Mouse (Mus musculus) left cerebral cortex, adult 2 months (tissue): ENCODE measurements around the gene Hbb-bh2. TPM values are rescaled to one million over a fixed set of nuclear protein-coding genes. Genes with fewer than 3 reads are reported as not detected.
"Not testable (repeated sequence)": the region's sequence is repeated elsewhere in the genome, so short reads cannot be mapped to it uniquely, and the experiment has no call there.

Source experiments
- DNase-seq, 2 experiments: peaks; one replicate each; pipeline ENCODE4 v3.0.0; 2021 to 2022; ENCODE audit warnings: low spot score in 2 of 2, mixed read lengths in 1 of 2; ENCODE audit errors: extremely low spot score in 1 of 2
- H3K27ac ChIP-seq: fragments of 200-600 bp; 2 replicates; pipeline ENCODE4 v1.8.1; 2022
- H3K4me3 ChIP-seq: fragments of 200-600 bp; 2 replicates; pipeline ENCODE4 v1.8.1; 2022
- CTCF ChIP-seq: fragments of 200-600 bp; IDR thresholded peaks from 2 replicates; pipeline ENCODE4 v1.8.1; 2022; ENCODE audit warnings: antibody characterized with exemption, mild to moderate bottlenecking, moderate library complexity
- intact Hi-C: fragments of 180-260 bp; cut with DNase I; formaldehyde crosslinking; loops from one replicate; pipeline ENCODE4 v1.15.1; 2025
- total RNA-seq, 2 experiments: library from RNA; stranded (reverse); gene quantifications; 2 replicates each; pipeline ENCODE4 v1.2.3; 2021

Gene Hbb-bh2
- total RNA-seq, 2 experiments from 2014 or later: not detected

- intact Hi-C loops: no loop called here
- H3K4me3 ChIP-seq: no peak overlapping the region
- TF ChIP-seq CTCF: no peak
- DNase-seq: no peak
- no peak overlapping the region for H3K27ac ChIP-seq
Measured at GRCm38 (mm10) chr7:103811223-103811845, 29.0 kb downstream of the Hbb-bh2 start.

DNA sequence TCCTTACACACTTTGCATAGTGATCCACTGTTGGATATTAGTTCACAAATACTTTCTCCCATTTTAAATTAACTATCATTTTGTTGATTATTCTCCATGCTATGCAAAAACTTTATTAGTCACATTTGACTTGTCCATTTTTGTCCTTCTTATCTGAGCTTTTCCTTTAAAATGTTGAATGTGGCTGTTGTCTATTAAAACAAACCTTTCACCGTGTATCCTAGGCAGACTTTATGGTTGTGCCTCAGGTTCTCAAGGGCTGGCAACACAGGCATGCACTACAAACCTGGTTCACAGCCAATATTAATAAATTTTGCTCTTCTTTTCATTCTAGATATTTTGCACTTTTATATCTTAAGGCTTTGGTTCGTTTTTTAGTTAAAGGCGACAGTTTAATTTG, 29.6 kb downstream of the Hbb-bh2 start:
- no peak overlapping the region for H3K4me3 ChIP-seq
- DNase-seq: no peak
- no peak overlapping the region for H3K27ac ChIP-seq
- no peak for TF ChIP-seq CTCF
- intact Hi-C loops: no loop called here

GRCm38 (mm10) chr7:103810296-103810695, 30.0 kb downstream of the Hbb-bh2 start:
- no peak for TF ChIP-seq CTCF
- DNase-seq: no peak
- intact Hi-C loops: no loop called here
- Histone ChIP-seq H3K27ac (no peak overlapping the region), H3K4me3 (no peak overlapping the region)

GRCm38 (mm10) chr7:103809801-103810155, 30.5 kb downstream of the Hbb-bh2 start:
- Histone ChIP-seq H3K27ac (no peak overlapping the region), H3K4me3 (no peak overlapping the region)
- TF ChIP-seq CTCF: no peak
- no peak for DNase-seq
- intact Hi-C loops: loop anchor here (10.0 kb wide), 1 partner anchor 1115 kb away; the partner anchor contains the start of gene Olfr557

GRCm38 (mm10) chr7:103808971-103809800, 31.1 kb downstream of the Hbb-bh2 start:
- H3K27ac ChIP-seq: no peak overlapping the region
- no peak for TF ChIP-seq CTCF
- intact Hi-C loops: loop anchor here (10.0 kb wide), 1 partner anchor 1114 kb away; the partner anchor contains the start of gene Olfr557
- no peak overlapping the region for H3K4me3 ChIP-seq
- DNase-seq: no peak

GRCm38 (mm10) chr7:103808120-103808519, 32.2 kb downstream of the Hbb-bh2 start:
- H3K27ac ChIP-seq, H3K4me3 ChIP-seq, DNase-seq: not testable (repeated sequence)
- intact Hi-C loops: loop anchor here (10.0 kb wide), 1 partner anchor 1113 kb away; the partner anchor contains the start of gene Olfr557

DNA sequence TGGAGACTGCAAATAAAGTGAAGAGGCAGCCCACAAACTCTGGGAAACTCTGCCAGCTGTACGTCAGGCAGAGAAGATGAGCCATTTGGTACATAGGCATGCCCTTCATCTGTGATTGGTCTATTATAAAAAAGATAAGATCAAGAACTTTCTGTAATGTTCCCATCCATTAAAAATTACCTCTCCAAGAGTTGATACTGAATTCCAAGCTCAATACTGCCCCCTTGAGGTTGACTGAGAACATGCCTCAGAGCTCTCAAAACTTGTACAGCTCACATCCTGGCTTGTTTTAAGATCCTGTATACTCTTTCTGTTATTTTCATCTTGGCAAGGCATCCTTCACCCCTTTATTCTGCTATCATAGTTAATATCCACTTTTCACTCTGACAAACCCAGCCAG, 33.5 kb downstream of the Hbb-bh2 start:
- intact Hi-C loops: loop anchor here (2.0 to 10.0 kb wide), 3 partner anchors 1112 to 1294 kb away; partner anchors contain the start of genes Olfr556 and Olfr557
- peak; percentile 75 for TF ChIP-seq CTCF
- Histone ChIP-seq H3K27ac (no peak overlapping the region), H3K4me3 (no peak overlapping the region)
- DNase-seq: peak; percentile 7 to 18

- no peak for DNase-seq
- no peak overlapping the region for H3K27ac ChIP-seq
- no peak; the same call in 1 of the 2 replicates for TF ChIP-seq CTCF
- intact Hi-C loops: no loop called here
- H3K4me3 ChIP-seq: no peak overlapping the region
Measured at GRCm38 (mm10) chr7:103792669-103793388, 47.5 kb downstream of the Hbb-bh2 start.

- no peak for TF ChIP-seq CTCF
- DNase-seq: no peak
- intact Hi-C loops: no loop called here
- Histone ChIP-seq H3K27ac (no peak within 1 kb of the TSS), H3K4me3 (no peak within 1 kb of the TSS)
Measured at GRCm38 (mm10) chr7:103791721-103792120, 48.6 kb downstream of the Hbb-bh2 start, which contains the start of gene Olfr67. Gene Olfr67 (minus strand): TSS chr7:103791821.

Other genes with a start within 250 kb of the Hbb-bh2 start
- not detected for gene Olfr619, start 239.9 kb downstream of the Hbb-bh2 start, total RNA-seq
- not detected for gene Olfr620, start 228.0 kb downstream of the Hbb-bh2 start, total RNA-seq
- not detected for gene Olfr622, start 197.8 kb downstream of the Hbb-bh2 start, total RNA-seq
- not detected for gene Olfr623, start 176.8 kb downstream of the Hbb-bh2 start, total RNA-seq
- gene Olfr624, start 169.3 kb downstream of the Hbb-bh2 start, total RNA-seq: under 1 TPM in 1 of 2 experiments, not detected in 1; 0.07 TPM
- gene Olfr625-ps1, start 157.8 kb downstream of the Hbb-bh2 start, total RNA-seq: not detected
- not detected for gene Olfr243, start 125.8 kb downstream of the Hbb-bh2 start, total RNA-seq
- gene Olfr628, start 110.1 kb downstream of the Hbb-bh2 start, total RNA-seq: not detected
- not detected for gene Olfr629, start 95.6 kb downstream of the Hbb-bh2 start, total RNA-seq
- not detected for gene Olfr630, start 83.2 kb downstream of the Hbb-bh2 start, total RNA-seq
- not detected for gene Olfr69, start 68.9 kb downstream of the Hbb-bh2 start, total RNA-seq
- gene Olfr68, start 60.8 kb downstream of the Hbb-bh2 start, total RNA-seq: not detected
- gene Olfr67, start 48.7 kb downstream of the Hbb-bh2 start, total RNA-seq: not detected
- gene Hbb-bt, start 26.5 kb downstream of the Hbb-bh2 start, total RNA-seq: 10 to 100 TPM; 29.5 to 36.6 TPM
- 100 to 1,000 TPM; 305 to 339 TPM for gene Hbb-bs, start 12.4 kb downstream of the Hbb-bh2 start, total RNA-seq
- gene Hbb-bh1, start 2.6 kb upstream of the Hbb-bh2 start, total RNA-seq: not detected
- gene Hbb-y, start 12.7 kb upstream of the Hbb-bh2 start, total RNA-seq: not detected
- not detected for gene Olfr66, start 45.7 kb upstream of the Hbb-bh2 start, total RNA-seq
- not detected for gene Olfr64, start 54.0 kb upstream of the Hbb-bh2 start, total RNA-seq
- gene Olfr65, start 63.0 kb upstream of the Hbb-bh2 start, total RNA-seq: not detected
- not detected for gene Olfr631, start 88.3 kb upstream of the Hbb-bh2 start, total RNA-seq
- not detected for gene Olfr632, start 93.8 kb upstream of the Hbb-bh2 start, total RNA-seq
- not detected for gene Olfr633, start 103.9 kb upstream of the Hbb-bh2 start, total RNA-seq
- gene Olfr635, start 130.6 kb upstream of the Hbb-bh2 start, total RNA-seq: under 1 TPM; 0.05 to 0.09 TPM
- not detected for gene Olfr638, start 158.2 kb upstream of the Hbb-bh2 start, total RNA-seq
- gene Olfr639, start 176.8 kb upstream of the Hbb-bh2 start, total RNA-seq: under 1 TPM; 0.07 to 0.19 TPM
- not detected for gene Olfr640, start 185.1 kb upstream of the Hbb-bh2 start, total RNA-seq
- not detected for gene Olfr641, start 194.9 kb upstream of the Hbb-bh2 start, total RNA-seq
- not detected for gene Olfr642, start 212.1 kb upstream of the Hbb-bh2 start, total RNA-seq
- gene 4930516K23Rik, start 220.9 kb upstream of the Hbb-bh2 start, total RNA-seq: not detected
- gene Olfr644, start 231.3 kb upstream of the Hbb-bh2 start, total RNA-seq: not detected
- not detected for gene Olfr645, start 244.9 kb upstream of the Hbb-bh2 start, total RNA-seq